Mouse (Mus musculus): ENCODE results near the gene Tmem56.

DNA sequence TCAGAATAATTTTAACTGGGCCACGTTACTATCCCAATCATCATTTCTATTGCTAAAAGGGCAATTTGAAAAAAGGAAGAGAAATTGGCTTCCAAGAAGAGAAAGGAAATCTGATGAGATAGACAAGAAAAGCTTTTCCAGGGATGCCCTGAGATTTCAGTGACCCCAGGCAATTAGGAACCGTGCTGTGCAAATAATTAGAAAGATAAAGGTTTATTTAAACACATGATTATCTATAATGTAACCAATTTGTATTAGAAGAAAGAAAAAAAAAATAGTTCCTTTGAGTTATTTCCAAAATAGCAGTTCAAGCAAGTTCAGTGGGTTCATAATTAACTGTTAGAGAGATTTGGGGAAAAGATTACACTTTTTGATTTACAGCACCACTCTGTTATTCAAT, 110.2 kb downstream of the Tmem56 start:
- TF ChIP-seq CTCF (IDR thresholded peaks at IDR 0.05; ENCODE audit: control insufficient read depth, insufficient read depth, insufficient replicate concordance, low read depth, low read length) (no peak), POLR2A (IDR thresholded peaks at IDR 0.05; ENCODE audit: control insufficient read depth, low read depth, low read length) (no peak)

Measured in testis, adult 2 months (tissue).